Mouse (Mus musculus) kidney, postnatal 0 days (tissue): ENCODE measurements at regions not wholly inside any gene's neighbourhood (a gene's known extent, or its start where the extent isn't known, plus 50 kb on each side); places are given as distances from the start of the nearest gene placed in this dataset.

Experiments
- ATAC-seq: fragments of 200-750 bp; cut with Nextera tagmentation; replicated peaks from 2 replicates; pipeline ENCODE4 v1.8.0; 2017; ENCODE audit warnings: low read depth, moderate number of reproducible peaks, moderate TSS enrichment, moderate library complexity; ENCODE audit not compliant: low FRiP score
- DNase-seq: peaks from one replicate; pipeline ENCODE4 v3.0.0-alpha.2; 2016; ENCODE audit warnings: low spot score
- H3K27ac ChIP-seq: fragments of 300-500 bp; sonication (generic); 2 replicates; pipeline ENCODE4 v1.5.1; 2014; ENCODE audit warnings: mild to moderate bottlenecking
- H3K27me3 ChIP-seq: fragments of 300-500 bp; sonication (generic); 2 replicates; pipeline ENCODE4 v1.6.1; 2014; ENCODE audit warnings: low read length, mixed read lengths; ENCODE audit not compliant: insufficient read depth
- H3K36me3 ChIP-seq: fragments of 300-500 bp; sonication (generic); 2 replicates; pipeline ENCODE4 v1.6.1; 2014; ENCODE audit warnings: low read length, mixed read lengths; ENCODE audit not compliant: insufficient read depth
- H3K4me1 ChIP-seq: fragments of 300-500 bp; sonication (generic); replicated peaks from 2 replicates; pipeline ENCODE4 v1.6.1; 2014; ENCODE audit warnings: antibody characterized with exemption, low read length, mixed read lengths; ENCODE audit not compliant: insufficient read depth
- H3K4me2 ChIP-seq: fragments of 300-500 bp; sonication (generic); 2 replicates; pipeline ENCODE4 v1.6.1; 2014; ENCODE audit warnings: mild to moderate bottlenecking, low read length, moderate library complexity, mixed read lengths
- H3K4me3 ChIP-seq: fragments of 300-500 bp; sonication (generic); replicated peaks from 2 replicates; pipeline ENCODE4 v1.5.1; 2014; ENCODE audit warnings: low read depth, low read length
- H3K9ac ChIP-seq: fragments of 300-500 bp; sonication (generic); 2 replicates; pipeline ENCODE4 v1.6.1; 2014; ENCODE audit warnings: low read depth, low read length
- H3K9me3 ChIP-seq: fragments of 300-500 bp; sonication (generic); replicated peaks from 2 replicates; pipeline ENCODE4 v1.6.1; 2016; ENCODE audit warnings: low read length, inconsistent platforms, mixed read lengths
- CTCF ChIP-seq: IDR thresholded peaks from 2 replicates; pipeline ENCODE4 v1.5.1; 2016; ENCODE audit warnings: antibody characterized with exemption, low read depth, mild to moderate bottlenecking, moderate library complexity
- WGBS: fragments of 180-500 bp; shearing (Covaris S2); extraction: QIAGEN DNeasy Blood & Tissue Kit; methylation state at CpG from one replicate; pipeline ENCODE4 v1.1.7; 2014; 5-methylcytosine and 5-hydroxymethylcytosine counted together

DNA sequence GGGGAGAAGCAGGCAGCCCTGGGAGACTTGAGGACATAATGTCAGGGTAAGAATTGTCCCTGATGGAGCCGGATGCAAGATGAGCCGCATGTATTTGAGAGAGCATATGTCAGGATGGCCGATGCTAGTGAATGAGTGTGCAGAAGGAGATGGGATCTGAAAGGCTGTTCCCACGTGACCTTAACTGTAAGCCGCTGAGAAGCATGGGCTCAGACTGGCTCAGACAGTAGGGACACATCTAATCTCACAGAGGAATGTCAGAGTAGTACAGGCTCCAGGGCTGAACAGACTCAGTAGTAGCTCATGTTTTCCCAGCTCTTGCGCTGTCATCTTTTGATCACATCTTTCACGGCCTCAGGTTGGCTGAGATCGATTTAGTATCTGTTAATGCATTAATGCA, 145.4 kb downstream of the Rsl24d1 start:
- Histone ChIP-seq H3K4me2 (no peak overlapping the region), H3K4me3 (no peak overlapping the region), H3K9me3 (no peaks in the 10 kb centered on the region), H3K27ac (no peak overlapping the region), H3K27me3 (no peaks in the 10 kb centered on the region), H3K9ac (no peak overlapping the region), H3K36me3 (no peaks in the 10 kb centered on the region), H3K4me1 (no peaks in the 10 kb centered on the region)
- 92% methylated on average over 8 of the region's 8 CpGs for WGBS
- no peak for DNase-seq
- no peak for ATAC-seq
- no peak for TF ChIP-seq CTCF

DNA sequence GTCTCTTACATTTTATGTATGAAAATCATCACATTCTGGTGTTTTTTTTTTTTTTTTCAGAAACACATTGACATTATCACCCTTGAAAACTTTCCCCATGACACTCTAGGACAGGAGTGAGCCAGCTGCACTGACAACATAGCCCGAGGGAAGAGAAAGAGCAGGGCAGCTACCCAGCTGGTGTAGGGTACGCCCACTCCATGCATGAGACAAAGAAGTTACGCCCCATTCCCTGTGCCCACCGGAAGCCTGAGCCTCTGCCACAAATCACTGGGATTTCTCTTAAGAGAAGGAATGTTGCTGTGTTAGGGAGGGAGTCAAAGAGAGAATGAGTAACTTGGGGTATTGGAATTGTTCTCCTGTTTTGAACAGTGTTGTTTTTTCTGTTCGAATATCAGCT, 149.5 kb downstream of the Rsl24d1 start:
- Histone ChIP-seq H3K9me3 (no peaks in the 10 kb centered on the region), H3K27ac (no peak overlapping the region), H3K9ac (no peak overlapping the region), H3K4me2 (no peak overlapping the region), H3K4me1 (no peaks in the 10 kb centered on the region), H3K36me3 (no peaks in the 10 kb centered on the region), H3K4me3 (no peak overlapping the region), H3K27me3 (no peaks in the 10 kb centered on the region)
- no peak for TF ChIP-seq CTCF
- DNase-seq = peak; percentile 25
- no peak for ATAC-seq
- WGBS = 36% methylated on average over 5 of the region's 5 CpGs

- DNase-seq (no peak), ATAC-seq (no peak)
- no peaks in the 10 kb centered on the region for H3K36me3 ChIP-seq
- H3K4me1 ChIP-seq = no peaks in the 10 kb centered on the region
- no peaks in the 10 kb centered on the region for H3K27me3 ChIP-seq
- no peak overlapping the region for H3K9ac ChIP-seq
- H3K27ac ChIP-seq = no peak overlapping the region
- TF ChIP-seq CTCF = no peak
- no peaks in the 10 kb centered on the region for H3K9me3 ChIP-seq
- H3K4me3 ChIP-seq = no peak overlapping the region
- no peak overlapping the region for H3K4me2 ChIP-seq
- 73% methylated on average over 5 of the region's 5 CpGs for WGBS
These were observed 157.0 kb downstream of the Rsl24d1 start for GRCm38 (mm10) chr9:73270249-73270648.

DNA sequence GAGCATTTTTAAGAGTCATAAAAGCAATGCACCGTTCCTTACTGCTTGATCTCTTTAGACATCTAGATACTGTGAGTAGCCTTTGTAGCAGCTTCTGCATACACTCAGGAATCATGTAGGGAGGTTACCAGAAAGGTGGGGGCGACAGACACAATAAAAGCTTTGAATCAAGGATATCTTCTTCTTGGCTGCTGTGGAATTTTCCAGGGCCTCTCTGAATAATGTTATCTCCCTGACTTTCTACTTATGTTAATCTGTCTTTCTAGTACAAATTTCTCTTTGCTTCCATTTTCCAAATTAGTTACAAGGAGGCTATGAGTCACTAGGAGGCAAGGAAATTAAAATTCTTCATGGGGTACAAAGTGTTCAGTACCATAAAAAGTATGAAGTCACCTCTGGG, 159.4 kb downstream of the Rsl24d1 start:
- Histone ChIP-seq H3K27ac (no peak overlapping the region), H3K27me3 (no peaks in the 10 kb centered on the region), H3K4me3 (no peak overlapping the region), H3K9ac (no peak overlapping the region), H3K36me3 (no peaks in the 10 kb centered on the region), H3K9me3 (no peaks in the 10 kb centered on the region), H3K4me2 (no peak overlapping the region), H3K4me1 (no peaks in the 10 kb centered on the region)
- no peak for TF ChIP-seq CTCF
- ATAC-seq = no peak
- DNase-seq = no peak
- 66% methylated on average over 2 of the region's 2 CpGs for WGBS

- Histone ChIP-seq H3K4me3 (no peak overlapping the region), H3K27ac (no peak overlapping the region), H3K9ac (no peak overlapping the region), H3K9me3 (no peaks in the 10 kb centered on the region), H3K27me3 (no peaks in the 10 kb centered on the region), H3K4me2 (no peak overlapping the region), H3K4me1 (no peaks in the 10 kb centered on the region), H3K36me3 (no peaks in the 10 kb centered on the region)
- 79% methylated on average over 4 of the region's 4 CpGs for WGBS
- no peak for DNase-seq
- ATAC-seq = no peak
- TF ChIP-seq CTCF = no peak
These were observed 160.5 kb downstream of the Rsl24d1 start for GRCm38 (mm10) chr9:73273681-73274080.

GRCm38 (mm10) chr9:73275671-73276070, 162.4 kb downstream of the Rsl24d1 start:
- no peak overlapping the region for H3K4me2 ChIP-seq
- no peaks in the 10 kb centered on the region for H3K4me1 ChIP-seq
- H3K27ac ChIP-seq = no peak overlapping the region
- 67% methylated on average over 2 of the region's 2 CpGs for WGBS
- H3K4me3 ChIP-seq = no peak overlapping the region
- no peaks in the 10 kb centered on the region for H3K36me3 ChIP-seq
- TF ChIP-seq CTCF = no peak
- H3K9me3 ChIP-seq = no peaks in the 10 kb centered on the region
- DNase-seq (no peak), ATAC-seq (no peak)
- H3K27me3 ChIP-seq = no peaks in the 10 kb centered on the region
- H3K9ac ChIP-seq = no peak overlapping the region

DNA sequence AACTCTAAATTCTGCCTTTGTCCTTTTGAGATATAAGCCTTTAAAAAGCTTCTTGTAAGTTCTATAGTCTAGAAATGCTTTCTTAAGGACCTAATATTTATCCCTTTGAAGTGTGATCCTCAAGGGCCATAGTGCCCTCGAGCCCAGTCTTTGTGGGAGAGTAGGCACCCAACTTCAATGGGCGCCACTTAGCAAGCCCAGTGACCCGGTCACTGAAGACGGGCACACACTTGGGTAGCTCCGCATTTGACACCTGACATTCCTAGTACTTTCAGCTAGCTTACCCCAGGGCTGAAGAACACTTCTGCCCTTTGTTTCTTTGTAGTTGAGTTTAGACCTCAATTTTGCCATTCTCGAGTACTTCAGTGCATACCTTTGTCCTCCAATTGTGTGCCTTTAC, 182.1 kb downstream of the Rsl24d1 start:
- Histone ChIP-seq H3K4me1 (no peaks in the 10 kb centered on the region), H3K27me3 (no peaks in the 10 kb centered on the region), H3K36me3 (no peaks in the 10 kb centered on the region), H3K9me3 (no peaks in the 10 kb centered on the region), H3K4me3 (no peak overlapping the region), H3K27ac (no peak overlapping the region), H3K9ac (no peak overlapping the region), H3K4me2 (no peak overlapping the region)
- ATAC-seq = no peak
- WGBS = 80% methylated on average over 6 of the region's 6 CpGs
- TF ChIP-seq CTCF = no peak
- DNase-seq = no peak
